Comparison of ENCODE assay signal across 8 mouse cellular contexts in the genomic region with DNA sequence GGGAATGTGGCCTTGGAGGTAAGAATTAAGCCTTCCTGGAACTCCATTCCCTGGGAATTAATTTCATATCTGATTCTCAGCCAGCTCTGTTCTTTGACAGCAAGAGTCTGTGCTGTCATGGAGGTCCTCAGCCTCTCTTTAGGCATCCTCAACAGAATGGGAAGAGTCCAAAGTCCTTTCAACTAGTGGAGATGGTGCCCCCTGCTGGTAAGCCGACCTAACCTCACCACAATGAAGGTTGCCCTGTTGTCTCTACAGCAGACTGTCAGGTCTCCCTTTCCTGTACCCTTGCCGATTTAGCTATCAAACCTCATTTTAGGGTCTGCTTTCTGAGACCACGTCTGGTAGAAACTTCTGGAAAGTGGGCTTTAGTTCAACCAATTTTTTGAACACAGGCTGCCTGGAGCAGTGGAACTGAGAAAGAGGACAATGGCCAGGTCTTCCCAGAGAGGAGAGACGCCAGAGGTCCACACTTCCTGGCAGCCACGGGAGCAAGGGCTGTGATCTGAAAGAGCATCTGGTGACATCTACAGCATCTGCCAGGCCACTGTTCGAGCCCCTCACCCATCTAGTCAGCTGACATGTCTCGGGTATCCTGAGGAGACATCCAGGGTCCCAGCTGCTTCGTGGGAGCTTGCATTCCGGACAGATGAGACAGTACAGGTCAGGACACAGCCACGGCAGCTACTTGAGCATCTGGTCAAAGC. TPM values are rescaled to one million over a fixed set of nuclear protein-coding genes. Genes with fewer than 3 reads are reported as not detected.
DNase-seq lines count a peak whose midpoint lies in the region; ATAC-seq lines count a peak whose summit lies in the region.

No protein-coding gene starts in this region.

- no peaks in the 10 kb centered on the region for H3K4me1 ChIP-seq in hindbrain, embryonic 16.5 days (ENCODE audit: control insufficient read depth, insufficient read depth, low read depth, low read length)

- H3K9ac ChIP-seq in hindbrain, embryonic 16.5 days (ENCODE audit: low read depth, low read length), result no peak overlapping the region

- ATAC-seq in hindbrain, embryonic 16.5 days, result 0 out of 2 replicates have a peak, but pooled peaks have one; percentile 50

- H3K9me3 ChIP-seq in hindbrain, embryonic 16.5 days (ENCODE audit: control insufficient read depth, low read length), result no peaks in the 10 kb centered on the region

- H3K27me3 ChIP-seq in hindbrain, embryonic 16.5 days (replicated peaks; ENCODE audit: control insufficient read depth, insufficient read depth, low read length), result no peaks in the 10 kb centered on the region

- DNase-seq in NIH3T3 (ENCODE audit: low read depth), result peak; percentile 93
- DNase-seq in cerebellum, adult 11-12 months, result peak; percentile 54
- DNase-seq in frontal cortex, postnatal 25 days (ENCODE audit: low spot score in 2 of 2), result peak; percentile 65 to 73
- peak; percentile 70 to 75 for DNase-seq in layer of hippocampus, postnatal 36 days
- DNase-seq in lung, postnatal 14 days, result peak; percentile 96
- peak; percentile 89 for DNase-seq in right cerebral cortex, postnatal 14 days
- DNase-seq in urinary bladder, postnatal 10 days (ENCODE audit: low spot score), result peak; percentile 57

- no peak overlapping the region for H3K4me3 ChIP-seq in hindbrain, embryonic 16.5 days (ENCODE audit: low read length)

- no peak overlapping the region for H3K27ac ChIP-seq in hindbrain, embryonic 16.5 days (ENCODE audit: low read depth, low read length)

- no peak overlapping the region for H3K4me2 ChIP-seq in hindbrain, embryonic 16.5 days (ENCODE audit: low read length)

- no peaks in the 10 kb centered on the region for H3K36me3 ChIP-seq in hindbrain, embryonic 16.5 days (ENCODE audit: control insufficient read depth, insufficient read depth, low read length)

- 50% methylated on average over 10 of the region's 10 CpGs for WGBS in hindbrain, embryonic 16.5 days

RNA-seq across cellular contexts. Expression of a gene that starts 11.0 kb away (rescaled TPM):
- 10.4 TPM in 2 replicates for polyA plus RNA-seq in hindbrain, embryonic 16.5 days (2015; fragmentation: Nextera tagmentation; extraction: Ambion mirVana)
- 10 to 100 TPM; 13.5 to 13.9 TPM for total RNA-seq in layer of hippocampus, postnatal 36 days (2021)

RNA-seq across cellular contexts. Expression of a gene that starts 24.3 kb away (rescaled TPM):
- polyA plus RNA-seq in hindbrain, embryonic 16.5 days (2015; fragmentation: Nextera tagmentation; extraction: Ambion mirVana), result 5.0 and 5.8 TPM in 2 replicates
- 10 to 100 TPM; 26.4 to 37.3 TPM for total RNA-seq in layer of hippocampus, postnatal 36 days (2021)

RNA-seq across cellular contexts. Expression of a gene that starts 56.9 kb away (rescaled TPM):
- 10.3 and 12.0 TPM in 2 replicates for polyA plus RNA-seq in hindbrain, embryonic 16.5 days (2015; fragmentation: Nextera tagmentation; extraction: Ambion mirVana)
- total RNA-seq in layer of hippocampus, postnatal 36 days (2021), result 10 to 100 TPM; 32.7 to 44.4 TPM
